Mouse (Mus musculus): ENCODE results near the gene Lsm2.

GRCm38 (mm10) chr17:35024691-35025488 lies 43.2 kb downstream of the Lsm2 start:
- TF ChIP-seq FLI1 (IDR thresholded peaks at IDR 0.05; ENCODE audit: low read length) (no peak), GATA1 (IDR thresholded peaks at IDR 0.05; ENCODE audit: borderline replicate concordance, low read length) (no peak)

Measured in megakaryocyte, embryonic 14.5 days (primary cell).